24 mouse cellular contexts compared by ENCODE assay signal in the genomic region with DNA sequence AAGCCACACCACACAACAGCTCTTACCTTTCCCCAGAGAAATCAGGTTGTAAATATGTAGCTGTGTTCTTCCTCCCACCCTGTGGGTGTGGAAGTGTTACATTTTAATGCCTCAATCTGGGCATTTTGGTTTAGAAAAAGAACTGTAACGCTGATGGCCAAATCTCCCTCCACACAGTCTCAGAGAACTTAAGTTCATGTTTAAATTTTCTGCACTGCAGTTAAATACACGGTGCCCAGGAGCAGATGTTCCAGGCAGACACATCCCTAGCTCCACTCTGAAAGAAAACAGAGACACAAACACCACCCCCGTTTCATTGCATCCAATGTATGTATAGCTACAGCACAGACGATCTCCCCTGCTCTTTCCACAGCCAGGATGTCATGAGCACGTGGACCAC.
DNase-seq lines count a peak whose midpoint lies in the region; ATAC-seq lines count a peak whose summit lies in the region.
"Had no signal": no experiment of that assay in that cellular context is flagged by ENCODE, and none has a peak within 500 bp of the region (broad histone marks: within the 10 kb centered on the region; RNA-seq: fewer than 3 reads in every experiment).

No protein-coding gene starts in this region.

- no peak for ATAC-seq in embryonic facial prominence, embryonic 12.5 days (ENCODE audit: insufficient number of reproducible peaks, insufficient read depth, low FRiP score, low TSS enrichment)
- no peak for ATAC-seq in kidney, embryonic 14.5 days (ENCODE audit: low FRiP score, low TSS enrichment)
- ATAC-seq: CD4-positive, CD25-positive, alpha-beta regulatory T cell, adult 4 months; forebrain, embryonic 14.5 days had no signal

- H3K4me3 ChIP-seq in embryonic facial prominence, embryonic 12.5 days: no peak overlapping the region
- H3K4me3 ChIP-seq in embryonic facial prominence, embryonic 10.5 days: no peak overlapping the region
- H3K4me3 ChIP-seq in kidney, embryonic 14.5 days (ENCODE audit: low read length): no peak overlapping the region
- H3K4me3 ChIP-seq: embryonic facial prominence, embryonic 15.5 days; erythroblast, embryonic 14.5 days; forebrain, embryonic 10.5 days; gastrocnemius, adult 2 months; heart, embryonic 13.5 days; hindbrain, embryonic 15.5 days had no signal

- H3K9ac ChIP-seq in embryonic facial prominence, embryonic 12.5 days: no peak overlapping the region
- H3K9ac ChIP-seq in kidney, embryonic 14.5 days (ENCODE audit: low read depth, low read length): no peak overlapping the region
- H3K9ac ChIP-seq: embryonic facial prominence, embryonic 15.5 days; heart, embryonic 13.5 days; hindbrain, embryonic 15.5 days had no signal

- no peak overlapping the region for H3K4me2 ChIP-seq in embryonic facial prominence, embryonic 12.5 days (replicated peaks)
- no peak overlapping the region for H3K4me2 ChIP-seq in kidney, embryonic 14.5 days (replicated peaks; ENCODE audit: low read depth, low read length)
- H3K4me2 ChIP-seq: embryonic facial prominence, embryonic 15.5 days; heart, embryonic 13.5 days; hindbrain, embryonic 15.5 days had no signal

- intact Hi-C loops in left cerebral cortex, postnatal 14 days (cut with DNase I): loop anchor here (5.0 kb wide), 1 partner anchor 51 kb away; no protein-coding TSS in a partner anchor

- H3K27ac ChIP-seq in embryonic facial prominence, embryonic 12.5 days: peak overlapping the region; percentile 0; the same call in 1 of the 2 replicates
- no peak overlapping the region for H3K27ac ChIP-seq in embryonic facial prominence, embryonic 10.5 days (replicated peaks)
- no peak overlapping the region for H3K27ac ChIP-seq in kidney, embryonic 14.5 days (ENCODE audit: low read depth, low read length)
- H3K27ac ChIP-seq: embryonic facial prominence, embryonic 15.5 days; gastrocnemius, adult 2 months; heart, embryonic 13.5 days; hindbrain, embryonic 15.5 days had no signal

- WGBS in embryonic facial prominence, embryonic 12.5 days: 57% methylated on average over 5 of the region's 5 CpGs
- WGBS in embryonic facial prominence, embryonic 10.5 days: 70% methylated on average over 5 of the region's 5 CpGs
- 73% methylated on average over 5 of the region's 5 CpGs for WGBS in kidney, embryonic 14.5 days

- no peak for DNase-seq in embryonic facial prominence, embryonic 10.5 days (ENCODE audit: low spot score)
- peak; percentile 22 to 73 for DNase-seq in left cerebral cortex, postnatal 14 days (ENCODE audit: low spot score in 2 of 2)
- no peak for DNase-seq in left cerebral cortex, adult 11 months (ENCODE audit: low spot score)
- peak; percentile 24 to 34 for DNase-seq in right cerebral cortex, adult 2 months (ENCODE audit: low spot score in 2 of 2)
- DNase-seq in right cerebral cortex, postnatal 4 days: no peak
- DNase-seq: adrenal gland, adult 8-10 months; adrenal gland, postnatal 36 days; B cell, adult 2 months; cerebellum, adult 11 months; cerebellum, adult 8-10 months; cerebellum, postnatal 25 days; gastrocnemius, adult 2 months; gastrocnemius, postnatal 25 days; heart, postnatal 36 days had no signal

- H3K9me3 ChIP-seq in embryonic facial prominence, embryonic 12.5 days: no peaks in the 10 kb centered on the region
- H3K9me3 ChIP-seq in embryonic facial prominence, embryonic 10.5 days: no peaks in the 10 kb centered on the region
- H3K9me3 ChIP-seq in kidney, embryonic 14.5 days (ENCODE audit: control insufficient read depth, low read length): no peaks in the 10 kb centered on the region
- H3K9me3 ChIP-seq: embryonic facial prominence, embryonic 15.5 days; forebrain, embryonic 10.5 days; G1E; heart, embryonic 13.5 days; hindbrain, embryonic 15.5 days had no signal

- H3K27me3 ChIP-seq in embryonic facial prominence, embryonic 12.5 days: no peaks in the 10 kb centered on the region
- peaks cover 8% of the 10 kb centered on the region for H3K27me3 ChIP-seq in embryonic facial prominence, embryonic 10.5 days (replicated peaks; ENCODE audit: low read depth, poor library complexity, severe bottlenecking)
- H3K27me3 ChIP-seq in kidney, embryonic 14.5 days (ENCODE audit: control insufficient read depth, insufficient read depth, low read length): no peaks in the 10 kb centered on the region
- H3K27me3 ChIP-seq: embryonic facial prominence, embryonic 15.5 days; hindbrain, embryonic 15.5 days had no signal

- H3K4me1 ChIP-seq in embryonic facial prominence, embryonic 12.5 days: peaks cover 17% of the 10 kb centered on the region
- H3K4me1 ChIP-seq in embryonic facial prominence, embryonic 10.5 days: peaks cover 38% of the 10 kb centered on the region
- H3K4me1 ChIP-seq in kidney, embryonic 14.5 days (ENCODE audit: control insufficient read depth, insufficient read depth, low read length): peaks cover 6% of the 10 kb centered on the region

- H3K36me3 ChIP-seq in embryonic facial prominence, embryonic 12.5 days: no peaks in the 10 kb centered on the region
- no peaks in the 10 kb centered on the region for H3K36me3 ChIP-seq in embryonic facial prominence, embryonic 10.5 days (replicated peaks)
- H3K36me3 ChIP-seq in kidney, embryonic 14.5 days (ENCODE audit: control insufficient read depth, insufficient read depth, low read length): no peaks in the 10 kb centered on the region
- H3K36me3 ChIP-seq: embryonic facial prominence, embryonic 15.5 days; forebrain, embryonic 10.5 days; G1E; heart, embryonic 13.5 days; hindbrain, embryonic 15.5 days had no signal

Comparison
In these comparisons a context has a peak if more than half of its experiments do, and no peak if none do; other contexts are left out.
1. DNase-seq: peak in left cerebral cortex, postnatal 14 days (2 of 2) and right cerebral cortex, adult 2 months (2 of 2); none in embryonic facial prominence, embryonic 10.5 days (single experiment), left cerebral cortex, adult 11 months (single experiment) and right cerebral cortex, postnatal 4 days (single experiment).